Mouse (Mus musculus): ENCODE measurements around the gene Cd37. TPM values are rescaled to one million over a fixed set of nuclear protein-coding genes. Genes with fewer than 3 reads are reported as not detected.

Cd37 gene
- polyA plus RNA-seq, 1 experiment from 2014 or later = 1.1 TPM

DNA sequence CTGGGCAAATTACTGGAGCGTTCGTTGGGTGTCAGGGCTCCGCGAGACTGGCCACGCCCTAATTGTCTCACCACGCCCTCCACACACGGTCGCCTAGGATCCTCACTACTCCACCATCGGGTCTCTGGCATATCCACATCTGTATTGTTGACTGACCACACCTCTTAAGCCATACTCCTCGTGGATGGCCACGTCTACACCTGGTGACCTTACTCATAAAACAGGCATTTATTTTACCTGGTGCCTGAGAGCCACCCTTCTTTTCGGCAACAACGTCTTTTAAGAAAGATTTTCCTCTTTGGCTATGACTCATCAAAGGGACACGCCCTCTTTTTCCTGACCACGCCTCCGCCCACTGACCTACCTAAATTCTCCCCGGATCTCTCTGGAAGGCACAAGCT lies 27.1 kb downstream of the Cd37 start, which contains the start of gene Dkkl1:
Gene Dkkl1, minus strand, starts transcription at position 297 of the 401 bp plus-strand sequence.
- Histone ChIP-seq H3K4me3 (peak within 1 kb of the TSS; percentile 21), H3K9me3 (no peaks in the 10 kb centered on the region), H3K36me3 (replicated peaks) (peaks cover under 1% of the 10 kb centered on the region), H3K4me1 (peaks cover 31% of the 10 kb centered on the region), H3K27ac (no peak within 1 kb of the TSS), H3K27me3 (ENCODE audit: poor library complexity, severe bottlenecking) (peaks cover 55% of the 10 kb centered on the region)
- no peak for DNase-seq (ENCODE audit: extremely low spot score, low spot score)
- 7% methylated on average over 17 of the region's 17 CpGs for WGBS

DNA sequence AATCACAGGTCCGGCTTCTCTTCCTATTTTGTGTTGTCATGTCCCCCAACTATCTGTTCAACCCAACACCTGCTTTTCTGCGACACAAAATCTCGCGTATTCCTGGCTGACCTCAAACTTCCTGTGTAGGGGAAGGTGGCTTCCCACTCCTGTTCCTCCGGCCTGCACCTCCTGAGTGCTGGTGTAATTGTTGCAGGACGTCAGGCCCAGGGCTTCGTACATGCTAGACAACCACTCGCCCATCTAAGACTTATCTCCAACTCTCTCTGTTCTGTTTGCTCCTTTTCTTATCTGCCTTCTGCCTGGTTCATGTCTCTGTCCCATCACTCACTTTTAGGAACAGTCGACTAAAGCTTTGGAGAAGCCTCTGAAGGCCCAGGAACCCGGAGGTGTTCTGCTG lies 27.8 kb downstream of the Cd37 start:
- Histone ChIP-seq H3K27ac (no peak overlapping the region), H3K36me3 (replicated peaks) (no peaks in the 10 kb centered on the region), H3K9me3 (no peaks in the 10 kb centered on the region), H3K27me3 (ENCODE audit: poor library complexity, severe bottlenecking) (peaks cover 57% of the 10 kb centered on the region), H3K4me1 (peaks cover 26% of the 10 kb centered on the region), H3K4me3 (no peak overlapping the region)
- WGBS = 80% methylated on average over 10 of the region's 10 CpGs
- no peak for DNase-seq (ENCODE audit: extremely low spot score, low spot score)

DNA sequence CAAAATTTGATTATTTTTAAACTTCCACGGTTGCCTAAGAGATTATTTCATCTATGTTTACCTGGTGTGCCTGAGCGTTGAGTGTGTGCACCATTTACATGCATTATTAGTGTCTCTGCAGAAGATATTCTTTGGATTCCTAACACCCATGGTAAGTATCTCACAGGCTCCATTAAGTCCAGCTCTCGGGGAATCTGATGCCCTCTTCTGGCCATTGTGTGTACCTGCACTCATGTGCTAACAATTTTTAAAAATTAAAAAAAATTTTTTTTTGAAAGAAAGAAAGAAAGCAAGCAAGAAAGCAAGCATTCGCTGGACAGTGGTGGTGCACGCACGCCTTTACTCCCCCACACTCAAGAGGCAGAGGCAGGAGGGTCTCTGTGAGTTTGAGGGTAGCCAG lies 30.7 kb downstream of the Cd37 start:
- Histone ChIP-seq H3K36me3 (replicated peaks) (no peaks in the 10 kb centered on the region), H3K4me3 (no peak overlapping the region), H3K9me3 (no peaks in the 10 kb centered on the region), H3K27me3 (ENCODE audit: poor library complexity, severe bottlenecking) (peaks cover 62% of the 10 kb centered on the region), H3K27ac (no peak overlapping the region), H3K4me1 (peaks cover 13% of the 10 kb centered on the region)
- no peak for DNase-seq (ENCODE audit: extremely low spot score, low spot score)
- 81% methylated on average over 6 of the region's 6 CpGs for WGBS

DNA sequence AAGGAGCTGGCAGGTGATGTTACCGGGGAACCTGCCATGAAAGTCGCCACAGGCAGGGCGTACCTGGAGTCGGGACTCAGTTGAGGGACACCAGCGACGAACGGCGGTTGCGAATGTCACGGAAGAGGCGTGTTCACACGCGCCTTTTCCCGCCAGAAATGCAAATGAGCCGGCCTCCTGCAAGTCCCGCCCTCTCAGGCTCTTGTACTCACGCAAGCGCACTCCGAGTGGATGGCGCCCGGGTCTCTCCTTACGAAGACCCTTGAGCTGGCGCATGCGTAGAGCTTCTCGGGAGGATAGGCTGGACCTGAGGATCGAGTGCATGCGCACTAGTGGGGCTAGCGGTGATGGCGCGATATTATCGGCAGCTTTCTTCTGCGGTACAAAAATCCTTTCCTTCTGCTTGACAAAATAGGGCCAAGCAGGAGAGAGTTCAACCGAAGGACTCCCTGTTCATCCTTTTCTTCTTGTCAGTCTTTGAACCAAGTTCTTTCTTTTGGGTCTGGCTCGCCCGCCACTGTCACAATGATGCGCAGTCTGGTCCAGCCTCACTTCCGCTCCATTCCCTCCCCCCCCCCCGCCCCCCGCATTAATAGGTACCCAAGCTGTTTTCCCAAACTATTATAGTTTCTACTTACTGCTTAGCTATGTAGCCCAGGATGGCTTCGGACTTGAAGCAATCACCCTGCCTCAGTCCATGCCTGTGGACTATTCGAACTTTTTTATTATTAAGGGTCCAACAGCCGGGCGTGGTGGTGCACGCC lies 34.4 kb downstream of the Cd37 start, which contains the start of gene Ccdc155:
Gene Ccdc155, minus strand, starts transcription at position 513 of the 764 bp plus-strand sequence.
- DNase-seq (ENCODE audit: extremely low spot score, low spot score) = peak; percentile 99
- Histone ChIP-seq H3K27ac (peak within 1 kb of the TSS; percentile 88), H3K4me1 (peaks cover 5% of the 10 kb centered on the region), H3K4me3 (peak within 1 kb of the TSS; percentile 57), H3K36me3 (replicated peaks) (no peaks in the 10 kb centered on the region), H3K9me3 (no peaks in the 10 kb centered on the region), H3K27me3 (ENCODE audit: poor library complexity, severe bottlenecking) (peaks cover 47% of the 10 kb centered on the region)
- 9% methylated on average over 44 of the region's 44 CpGs for WGBS

DNA sequence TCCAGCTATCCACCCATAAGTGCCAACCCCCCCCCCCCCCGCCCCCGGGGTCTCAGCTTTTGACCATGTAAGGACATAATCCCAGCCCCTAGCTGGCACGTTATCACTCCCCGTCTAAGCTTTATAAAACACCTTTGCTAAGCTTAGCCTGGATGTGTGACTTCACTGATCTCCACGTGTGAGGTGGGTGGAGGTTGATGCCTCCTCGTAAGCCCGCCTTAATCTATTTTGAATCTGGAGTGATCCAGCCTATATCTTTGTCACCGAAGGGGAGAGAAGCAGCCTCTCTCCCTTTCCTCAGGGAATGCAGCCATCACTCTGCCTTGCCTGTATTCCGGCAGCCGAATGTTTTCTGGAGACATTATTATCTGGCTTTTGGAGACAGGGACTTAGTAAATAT lies 36.3 kb downstream of the Cd37 start:
- no peaks in the 10 kb centered on the region for H3K36me3 ChIP-seq (replicated peaks)
- WGBS = 64% methylated on average over 10 of the region's 10 CpGs
- H3K27me3 ChIP-seq (ENCODE audit: poor library complexity, severe bottlenecking) = peaks cover 43% of the 10 kb centered on the region
- no peaks in the 10 kb centered on the region for H3K9me3 ChIP-seq
- no peak overlapping the region for H3K4me3 ChIP-seq
- no peak overlapping the region for H3K27ac ChIP-seq
- DNase-seq (ENCODE audit: extremely low spot score, low spot score) = no peak
- H3K4me1 ChIP-seq = peaks cover 12% of the 10 kb centered on the region

DNA sequence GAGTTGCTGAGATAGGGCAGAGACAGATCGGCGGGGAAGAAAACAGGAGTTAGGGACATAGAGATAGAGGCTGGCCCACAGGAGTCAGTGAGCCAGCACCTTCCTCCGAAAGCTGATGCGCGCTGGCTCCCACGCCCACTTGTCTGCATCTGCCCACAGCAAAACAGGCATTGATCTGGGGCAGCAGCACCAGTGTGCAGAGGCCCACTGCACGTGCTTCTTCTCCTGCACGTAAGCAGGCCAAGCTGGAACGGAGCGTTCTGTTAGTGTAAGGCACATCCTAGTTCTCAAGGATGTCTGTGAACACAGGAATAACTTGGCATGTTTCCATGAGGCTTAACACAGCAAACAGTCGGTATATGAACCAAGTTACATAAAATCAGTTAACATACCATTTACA lies 40.0 kb downstream of the Cd37 start:
- DNase-seq (ENCODE audit: extremely low spot score, low spot score) = no peak
- Histone ChIP-seq H3K27ac (no peak overlapping the region), H3K9me3 (no peaks in the 10 kb centered on the region), H3K4me3 (no peak overlapping the region), H3K4me1 (peaks cover 23% of the 10 kb centered on the region), H3K36me3 (replicated peaks) (no peaks in the 10 kb centered on the region), H3K27me3 (ENCODE audit: poor library complexity, severe bottlenecking) (peaks cover 57% of the 10 kb centered on the region)
- WGBS = 87% methylated on average over 11 of the region's 11 CpGs

DNA sequence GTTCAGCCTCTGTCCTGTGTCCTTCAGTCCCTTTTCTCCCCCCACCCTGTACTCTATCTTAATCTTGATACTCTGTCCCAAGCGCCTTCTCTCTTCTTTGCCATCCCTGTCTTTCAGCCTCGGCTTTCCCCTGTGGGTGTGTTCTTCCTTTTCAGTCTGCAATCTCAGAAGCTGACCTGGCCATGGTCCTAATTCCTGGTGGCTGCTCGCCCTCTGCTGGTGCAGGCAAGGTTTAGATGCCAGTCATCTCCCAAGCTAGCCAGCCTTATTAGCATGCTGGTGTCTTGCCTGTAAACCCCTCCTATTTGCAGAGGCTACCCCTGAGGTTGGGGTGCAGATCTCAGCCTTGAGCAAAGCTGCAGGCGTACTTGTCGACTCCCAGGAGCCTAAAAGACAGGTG lies 40.5 kb downstream of the Cd37 start:
- H3K4me1 ChIP-seq = peaks cover 24% of the 10 kb centered on the region
- peaks cover 57% of the 10 kb centered on the region for H3K27me3 ChIP-seq (ENCODE audit: poor library complexity, severe bottlenecking)
- H3K27ac ChIP-seq = no peak overlapping the region
- no peaks in the 10 kb centered on the region for H3K36me3 ChIP-seq (replicated peaks)
- H3K9me3 ChIP-seq = no peaks in the 10 kb centered on the region
- no peak overlapping the region for H3K4me3 ChIP-seq
- DNase-seq (ENCODE audit: extremely low spot score, low spot score) = peak; percentile 66
- 12% methylated on average over 5 of the region's 5 CpGs for WGBS

DNA sequence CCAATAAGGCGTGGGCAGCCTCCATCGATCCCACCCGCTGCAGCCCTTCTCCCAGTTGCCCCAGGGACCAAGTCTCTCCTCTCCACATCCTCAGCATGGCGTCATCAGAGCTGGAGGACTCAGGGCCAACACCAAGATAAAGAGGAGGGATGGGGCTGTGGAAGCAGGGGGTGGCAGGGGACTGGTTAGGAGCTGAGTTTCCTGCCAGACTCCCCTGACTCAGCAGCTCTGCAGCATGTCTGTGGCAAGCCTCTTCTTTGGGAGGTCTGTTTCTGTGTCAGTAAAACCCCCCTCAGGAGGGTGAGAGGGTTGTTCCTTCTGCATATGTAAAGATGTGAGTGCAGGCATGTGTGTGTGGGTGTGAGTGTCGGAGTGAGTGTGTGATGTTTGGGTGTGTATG lies 41.9 kb downstream of the Cd37 start:
- DNase-seq (ENCODE audit: extremely low spot score, low spot score) = no peak
- WGBS = 69% methylated on average over 5 of the region's 5 CpGs
- no peak overlapping the region for H3K4me3 ChIP-seq
- no peak overlapping the region for H3K27ac ChIP-seq
- no peaks in the 10 kb centered on the region for H3K9me3 ChIP-seq
- H3K4me1 ChIP-seq = peaks cover 33% of the 10 kb centered on the region
- peaks cover 51% of the 10 kb centered on the region for H3K27me3 ChIP-seq (ENCODE audit: poor library complexity, severe bottlenecking)
- no peaks in the 10 kb centered on the region for H3K36me3 ChIP-seq (replicated peaks)

DNA sequence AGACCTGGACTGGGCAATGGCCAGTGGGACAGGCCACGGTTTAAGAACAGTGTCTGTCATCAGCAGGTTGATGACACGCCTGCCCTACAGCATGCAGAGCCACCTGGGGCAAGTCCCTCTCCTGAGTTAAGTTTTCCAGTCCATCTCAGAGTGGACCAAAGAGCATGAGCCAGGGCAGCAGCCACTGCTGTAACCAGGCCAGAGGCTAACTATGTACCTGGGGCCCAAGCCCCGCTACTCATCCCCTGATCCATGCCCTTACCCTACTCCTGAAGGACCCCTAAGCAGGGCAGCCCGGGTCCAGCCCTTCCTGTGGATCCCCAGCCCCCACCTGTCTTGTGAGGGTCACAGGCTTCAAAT lies 42.8 kb downstream of the Cd37 start:
- Histone ChIP-seq H3K4me1 (peaks cover 42% of the 10 kb centered on the region), H3K27ac (no peak overlapping the region; the same call in 1 of the 2 replicates)

DNA sequence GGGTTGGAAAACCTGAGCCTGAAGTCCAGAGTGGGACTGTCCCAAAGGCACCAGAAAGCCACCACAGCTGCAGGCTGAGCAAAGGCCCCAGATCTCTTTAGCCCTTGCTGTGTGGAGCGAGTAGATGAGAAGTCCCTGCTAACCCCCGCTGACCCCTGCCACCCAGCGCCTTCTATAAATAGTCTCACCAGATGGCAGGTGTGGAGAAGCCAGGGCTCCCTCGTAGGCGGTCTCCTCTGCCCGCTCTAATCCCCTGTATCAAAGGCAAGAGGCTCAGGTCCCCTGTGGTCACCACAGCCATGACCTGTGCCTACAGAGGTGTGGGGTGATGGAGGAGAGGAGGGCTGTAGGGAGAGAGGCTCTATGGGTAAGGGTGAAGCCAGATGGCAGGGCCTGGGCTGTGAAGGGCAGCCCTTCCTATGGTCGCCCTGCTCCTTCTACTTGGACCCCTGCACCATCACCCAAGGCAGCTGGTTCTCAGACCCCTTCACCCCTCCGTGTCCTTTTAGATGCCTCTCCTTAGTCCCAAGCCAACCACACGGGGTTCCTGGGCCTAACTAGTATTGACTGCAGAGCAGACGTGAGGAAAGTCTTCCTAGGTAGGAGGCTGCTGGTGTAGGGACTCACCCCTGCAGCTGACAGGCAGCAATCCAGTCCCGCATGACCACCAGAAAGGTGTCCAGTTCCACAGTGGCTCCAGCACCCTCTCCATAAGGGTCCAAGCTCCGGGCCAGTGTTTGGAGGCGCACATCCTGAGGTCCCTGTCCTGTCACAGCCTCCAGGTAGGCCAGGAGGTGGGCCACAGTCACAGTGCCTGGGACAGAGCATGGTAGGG lies 43.4 kb downstream of the Cd37 start:
- Histone ChIP-seq H3K36me3 (replicated peaks) (no peaks in the 10 kb centered on the region), H3K27ac (peak overlapping the region; percentile 35; the same call in 1 of the 2 replicates), H3K4me3 (no peak overlapping the region), H3K27me3 (ENCODE audit: poor library complexity, severe bottlenecking) (peaks cover 62% of the 10 kb centered on the region), H3K4me1 (peaks cover 45% of the 10 kb centered on the region), H3K9me3 (no peaks in the 10 kb centered on the region)
- 55% methylated on average over 13 of the region's 13 CpGs for WGBS
- DNase-seq (ENCODE audit: extremely low spot score, low spot score) = no peak

More for the DNA sequence above, 42.8 kb downstream of the Cd37 start:
- Histone ChIP-seq H3K4me3 (no peak overlapping the region), H3K9me3 (no peaks in the 10 kb centered on the region), H3K27me3 (ENCODE audit: poor library complexity, severe bottlenecking) (peaks cover 58% of the 10 kb centered on the region), H3K36me3 (replicated peaks) (no peaks in the 10 kb centered on the region)
- no peak for DNase-seq (ENCODE audit: extremely low spot score, low spot score)
- WGBS = 84% methylated on average over 4 of the region's 4 CpGs

DNA sequence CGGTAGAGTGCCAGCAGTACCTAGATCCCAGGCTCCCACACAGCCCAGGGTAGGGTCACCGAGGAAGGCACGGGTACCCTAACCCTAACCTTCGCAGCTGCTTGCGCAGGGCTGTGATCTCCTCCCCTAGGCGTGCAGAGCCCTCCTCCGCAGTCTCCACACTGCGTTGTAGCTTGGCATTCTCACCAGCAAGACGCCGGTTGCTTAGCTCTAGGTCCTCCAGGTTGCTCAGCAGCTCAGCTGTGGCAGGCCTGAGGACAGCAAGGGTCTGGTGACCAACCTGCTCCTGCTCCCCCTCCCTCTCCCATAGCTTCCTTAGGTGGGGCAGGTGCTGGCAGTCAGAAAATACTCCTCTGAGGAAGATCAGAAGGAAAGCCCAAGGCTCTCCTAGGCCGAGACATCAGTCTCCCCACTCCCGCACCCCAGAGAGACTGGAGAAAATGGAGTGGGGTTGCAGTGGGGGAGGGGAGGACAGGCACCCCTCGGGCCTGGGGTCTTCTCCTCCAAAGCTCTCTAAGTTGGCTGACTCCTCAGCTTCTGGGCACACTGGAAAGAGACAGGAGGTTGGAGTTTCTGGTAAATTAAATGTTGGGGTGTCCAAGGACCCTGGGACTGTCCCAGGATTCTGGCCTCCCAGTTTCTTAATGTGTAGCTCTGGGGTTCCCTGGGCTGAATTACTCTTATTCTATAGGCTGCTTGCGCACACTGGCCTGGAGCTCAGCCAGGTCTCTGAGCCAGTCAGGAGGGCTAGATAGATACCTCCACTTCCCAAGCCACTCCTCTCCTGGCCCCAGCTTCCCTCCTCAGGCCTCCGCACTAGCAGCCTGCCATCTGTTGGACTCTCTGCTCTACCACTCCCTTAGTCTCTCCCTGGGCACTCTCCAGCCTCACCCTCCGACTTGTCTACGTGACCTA lies 44.8 kb downstream of the Cd37 start:
- no peak for DNase-seq (ENCODE audit: extremely low spot score, low spot score)
- WGBS = 81% methylated on average over 17 of the region's 17 CpGs
- no peak overlapping the region for H3K27ac ChIP-seq
- H3K4me3 ChIP-seq = no peak overlapping the region
- peaks cover 68% of the 10 kb centered on the region for H3K27me3 ChIP-seq (ENCODE audit: poor library complexity, severe bottlenecking)
- peaks cover 45% of the 10 kb centered on the region for H3K4me1 ChIP-seq
- H3K9me3 ChIP-seq = no peaks in the 10 kb centered on the region
- no peaks in the 10 kb centered on the region for H3K36me3 ChIP-seq (replicated peaks)

DNA sequence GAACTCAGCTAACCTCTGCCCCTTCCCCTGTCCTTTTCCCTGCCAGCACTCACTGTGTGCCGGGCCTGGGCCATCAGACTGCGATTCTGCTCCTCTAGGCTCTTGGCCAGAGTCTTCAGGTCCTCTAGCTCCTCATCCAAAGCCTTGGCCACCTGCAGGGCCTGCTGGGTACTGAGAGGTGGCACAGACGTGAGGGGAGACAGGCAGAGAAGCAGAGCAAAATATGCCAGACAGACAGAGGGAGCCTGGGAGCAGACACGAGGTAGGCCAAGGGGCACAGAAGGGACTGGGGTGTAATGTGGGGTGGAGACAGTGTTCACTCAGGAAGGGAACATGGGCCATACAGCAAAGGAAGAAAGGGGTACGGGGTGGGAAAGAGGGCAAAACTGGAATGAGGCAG lies 45.5 kb downstream of the Cd37 start:
- Histone ChIP-seq H3K4me3 (no peak overlapping the region), H3K36me3 (replicated peaks) (no peaks in the 10 kb centered on the region), H3K4me1 (peaks cover 41% of the 10 kb centered on the region), H3K27ac (no peak overlapping the region), H3K9me3 (no peaks in the 10 kb centered on the region), H3K27me3 (ENCODE audit: poor library complexity, severe bottlenecking) (peaks cover 71% of the 10 kb centered on the region)
- no peak for DNase-seq (ENCODE audit: extremely low spot score, low spot score)
- 60% methylated on average over 5 of the region's 5 CpGs for WGBS
